Mouse (Mus musculus): ENCODE measurements around the gene Mgp. TPM values are rescaled to one million over a fixed set of nuclear protein-coding genes. Genes with fewer than 3 reads are reported as not detected.
A peak's percentile ranks its signal among the peaks of the same experiment; 100 is the strongest.

Gene Mgp
- polyA plus RNA-seq, 1 experiment = 472 TPM

DNA sequence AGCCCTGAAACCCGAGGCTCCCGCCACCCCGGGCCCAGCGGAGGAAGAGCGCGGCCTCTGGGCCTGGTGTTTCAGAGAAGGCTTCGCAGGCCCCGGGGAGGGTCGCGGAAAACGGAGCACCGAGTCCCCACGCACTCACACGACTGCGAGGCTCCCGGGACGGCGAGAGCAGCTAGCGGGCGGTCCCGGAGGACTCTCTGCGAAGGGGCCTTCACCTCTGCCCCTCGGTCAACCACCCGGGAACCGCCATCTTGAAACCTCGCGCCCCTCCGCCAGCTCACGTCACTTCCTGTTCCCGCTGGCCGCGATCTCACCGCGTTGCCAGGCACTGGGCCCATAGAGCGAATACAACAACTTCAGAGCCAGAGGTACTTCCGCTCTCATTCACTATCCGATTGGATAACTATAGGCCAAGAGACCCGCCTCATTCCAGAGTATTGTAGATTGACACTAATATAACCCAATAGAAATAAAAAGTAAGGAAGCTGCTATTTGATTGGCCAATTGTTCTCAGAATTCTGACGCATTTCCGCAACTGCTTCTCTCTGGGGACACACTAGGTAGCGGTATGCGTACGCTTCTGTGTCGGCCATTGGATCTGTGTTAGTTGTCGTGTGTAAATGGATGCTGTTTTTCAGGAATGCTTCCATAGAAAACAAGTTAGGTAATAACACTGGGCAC is 47.6 kb downstream of the Mgp start, which contains the start of gene Wbp11:
Wbp11 (minus strand) TSS at position 353 of the 681 bp plus-strand sequence.
- no peaks in the 10 kb centered on the region for H3K27me3 ChIP-seq (ENCODE audit: control insufficient read depth, insufficient read depth, insufficient read length)
- H3K79me3 ChIP-seq (ENCODE audit: low read depth) = peaks cover 28% of the 10 kb centered on the region
- H3K79me2 ChIP-seq (ENCODE audit: control insufficient read depth, insufficient read depth) = peaks cover 40% of the 10 kb centered on the region
- H3K36me3 ChIP-seq (ENCODE audit: control insufficient read depth, insufficient read depth) = peaks cover 23% of the 10 kb centered on the region
- peak within 1 kb of the TSS; percentile 77 for H3ac ChIP-seq (ENCODE audit: control insufficient read depth, insufficient read length, low read depth)
- TF ChIP-seq MYOD1 (IDR thresholded peaks at IDR 0.05; ENCODE audit: control insufficient read depth, insufficient read length, low read depth) = no peak
- TF ChIP-seq USF1 (IDR thresholded peaks at IDR 0.05; ENCODE audit: low read depth) = no peak
- no peak for TF ChIP-seq MYOG (IDR thresholded peaks at IDR 0.05; ENCODE audit: control insufficient read depth, extremely low read depth, insufficient read length)
- no peak for TF ChIP-seq FOSL1 (IDR thresholded peaks at IDR 0.05; ENCODE audit: insufficient read depth, low read length, poor library complexity, severe bottlenecking)
- no peak for TF ChIP-seq CTCF (IDR thresholded peaks at IDR 0.05; ENCODE audit: control insufficient read depth, insufficient read depth, insufficient read length)
- TF ChIP-seq MAX (IDR thresholded peaks at IDR 0.05) = no peak
- TF ChIP-seq CEBPB (IDR thresholded peaks at IDR 0.05; ENCODE audit: low read depth) = no peak
- H3K4me3 ChIP-seq (ENCODE audit: insufficient read depth, poor library complexity, severe bottlenecking) = peak within 1 kb of the TSS; percentile 92

DNA sequence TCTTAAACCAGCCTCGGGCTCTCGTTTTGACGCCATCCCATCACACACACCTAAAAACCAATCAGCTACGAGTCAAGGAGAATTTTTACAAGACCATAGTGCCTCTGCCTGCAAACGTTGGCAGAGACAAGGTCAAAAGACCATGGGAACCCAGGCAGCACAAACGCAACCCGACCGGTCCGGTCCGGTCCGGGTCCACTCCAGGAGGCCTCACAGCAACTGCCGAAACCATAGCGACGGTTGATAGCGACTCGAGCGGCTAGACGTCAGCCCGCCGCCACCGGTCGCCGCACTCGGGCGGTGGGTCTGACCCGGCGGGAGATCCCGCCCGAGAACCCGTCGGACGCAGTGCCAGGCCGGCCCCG is 48.1 kb downstream of the Mgp start, which contains the start of gene BC049715:
BC049715 (plus strand) TSS at position 111 of the 365 bp plus-strand sequence.
- H3K79me3 ChIP-seq (ENCODE audit: low read depth) = peaks cover 29% of the 10 kb centered on the region
- H3K4me3 ChIP-seq (ENCODE audit: insufficient read depth, poor library complexity, severe bottlenecking) = peak within 1 kb of the TSS; percentile 92
- peaks cover 28% of the 10 kb centered on the region for H3K36me3 ChIP-seq (ENCODE audit: control insufficient read depth, insufficient read depth)
- peak within 1 kb of the TSS; percentile 77 for H3ac ChIP-seq (ENCODE audit: control insufficient read depth, insufficient read length, low read depth)
- H3K79me2 ChIP-seq (ENCODE audit: control insufficient read depth, insufficient read depth) = peaks cover 45% of the 10 kb centered on the region
- no peaks in the 10 kb centered on the region for H3K27me3 ChIP-seq (ENCODE audit: control insufficient read depth, insufficient read depth, insufficient read length)
- TF ChIP-seq USF1 (IDR thresholded peaks at IDR 0.05; ENCODE audit: low read depth) (no peak), FOSL1 (IDR thresholded peaks at IDR 0.05; ENCODE audit: insufficient read depth, low read length, poor library complexity, severe bottlenecking) (no peak), MYOD1 (IDR thresholded peaks at IDR 0.05; ENCODE audit: control insufficient read depth, insufficient read length, low read depth) (no peak), MYOG (IDR thresholded peaks at IDR 0.05; ENCODE audit: control insufficient read depth, extremely low read depth, insufficient read length) (no peak), CEBPB (IDR thresholded peaks at IDR 0.05; ENCODE audit: low read depth) (no peak), CTCF (IDR thresholded peaks at IDR 0.05; ENCODE audit: control insufficient read depth, insufficient read depth, insufficient read length) (no peak), MAX (IDR thresholded peaks at IDR 0.05) (no peak)

DNA sequence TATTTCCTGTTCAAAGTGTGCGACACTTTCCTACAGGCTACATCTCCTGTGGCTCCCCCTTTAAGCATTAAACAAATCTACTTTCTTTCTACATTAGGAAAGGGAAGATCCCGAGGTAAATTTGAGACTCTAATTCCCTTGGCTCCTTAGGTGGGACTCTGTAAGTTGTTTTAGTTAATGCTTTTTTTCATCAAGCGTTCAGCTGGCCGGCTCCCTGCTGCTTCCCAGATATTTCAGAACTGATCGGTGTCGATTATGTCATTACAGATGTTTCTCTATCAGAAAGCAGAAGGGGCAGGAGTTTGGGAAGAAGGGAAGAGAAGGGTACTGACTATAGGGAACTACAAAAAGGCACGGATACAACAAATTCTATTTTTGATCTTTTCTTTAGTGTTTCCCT is 48.5 kb downstream of the Mgp start:
- Histone ChIP-seq H3K36me3 (ENCODE audit: control insufficient read depth, insufficient read depth) (peaks cover 32% of the 10 kb centered on the region), H3K79me2 (ENCODE audit: control insufficient read depth, insufficient read depth) (peaks cover 49% of the 10 kb centered on the region), H3K4me3 (ENCODE audit: insufficient read depth, poor library complexity, severe bottlenecking) (peak overlapping the region; percentile 92), H3K79me3 (ENCODE audit: low read depth) (peaks cover 32% of the 10 kb centered on the region), H3K27me3 (ENCODE audit: control insufficient read depth, insufficient read depth, insufficient read length) (no peaks in the 10 kb centered on the region), H3ac (ENCODE audit: control insufficient read depth, insufficient read length, low read depth) (peak overlapping the region; percentile 77)
- no peak for TF ChIP-seq MYOD1 (IDR thresholded peaks at IDR 0.05; ENCODE audit: control insufficient read depth, insufficient read length, low read depth)
- no peak for TF ChIP-seq CEBPB (IDR thresholded peaks at IDR 0.05; ENCODE audit: low read depth)
- TF ChIP-seq MYOG (IDR thresholded peaks at IDR 0.05; ENCODE audit: control insufficient read depth, extremely low read depth, insufficient read length) = no peak
- no peak for TF ChIP-seq CTCF (IDR thresholded peaks at IDR 0.05; ENCODE audit: control insufficient read depth, insufficient read depth, insufficient read length)
- TF ChIP-seq USF1 (IDR thresholded peaks at IDR 0.05; ENCODE audit: low read depth) = no peak
- no peak for TF ChIP-seq MAX (IDR thresholded peaks at IDR 0.05)
- TF ChIP-seq FOSL1 (IDR thresholded peaks at IDR 0.05; ENCODE audit: insufficient read depth, low read length, poor library complexity, severe bottlenecking) = no peak

DNA sequence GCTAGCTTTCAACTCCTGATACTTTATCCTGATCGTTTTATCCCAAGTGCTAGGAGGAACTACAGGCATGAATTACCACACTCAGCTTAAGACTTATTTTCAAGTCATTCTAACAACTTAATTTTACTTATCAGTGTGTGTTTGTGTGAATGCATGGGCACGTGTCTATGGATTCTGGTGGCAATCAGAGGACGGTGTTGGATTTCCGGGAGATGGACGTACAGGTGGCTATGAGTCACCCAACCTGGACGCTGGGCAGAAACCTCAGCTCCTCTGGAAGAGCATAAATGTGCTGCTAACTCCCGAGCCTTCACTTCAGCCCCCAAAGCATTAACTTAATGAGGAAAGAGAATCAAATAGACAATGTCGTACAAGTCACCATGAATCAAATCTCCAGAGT is 50.6 kb downstream of the Mgp start:
- Histone ChIP-seq H3K79me3 (ENCODE audit: low read depth) (peaks cover 32% of the 10 kb centered on the region), H3K27me3 (ENCODE audit: control insufficient read depth, insufficient read depth, insufficient read length) (no peaks in the 10 kb centered on the region), H3K36me3 (ENCODE audit: control insufficient read depth, insufficient read depth) (peaks cover 49% of the 10 kb centered on the region), H3ac (ENCODE audit: control insufficient read depth, insufficient read length, low read depth) (no peak overlapping the region), H3K79me2 (ENCODE audit: control insufficient read depth, insufficient read depth) (peaks cover 64% of the 10 kb centered on the region), H3K4me3 (ENCODE audit: insufficient read depth, poor library complexity, severe bottlenecking) (no peak overlapping the region)
- TF ChIP-seq MAX (IDR thresholded peaks at IDR 0.05) (no peak), CTCF (IDR thresholded peaks at IDR 0.05; ENCODE audit: control insufficient read depth, insufficient read depth, insufficient read length) (no peak), CEBPB (IDR thresholded peaks at IDR 0.05; ENCODE audit: low read depth) (no peak)

Other genes with a start within 250 kb of the Mgp start
- not detected for gene Plbd1, start 213.9 kb downstream of the Mgp start, polyA plus RNA-seq (2012; fragmentation: generic; extraction: Trizol)
- 0.01 TPM for gene Gucy2c, start 94.1 kb downstream of the Mgp start, polyA plus RNA-seq (2012; fragmentation: generic; extraction: Trizol)
- 0.80 TPM for gene Hist4h4, start 71.4 kb downstream of the Mgp start, polyA plus RNA-seq (2012; fragmentation: generic; extraction: Trizol)
- gene H2afj, start 67.6 kb downstream of the Mgp start, polyA plus RNA-seq (2012; fragmentation: generic; extraction: Trizol) = 322 TPM
- 0.13 TPM for gene BC049715, start 48.2 kb downstream of the Mgp start, polyA plus RNA-seq (2012; fragmentation: generic; extraction: Trizol)
- gene Wbp11, start 47.6 kb downstream of the Mgp start, polyA plus RNA-seq (2012; fragmentation: generic; extraction: Trizol) = 65.9 TPM
- gene Smco3, start 40.4 kb downstream of the Mgp start, polyA plus RNA-seq (2012; fragmentation: generic; extraction: Trizol) = 0.11 TPM
- gene Art4, start 18.1 kb downstream of the Mgp start, polyA plus RNA-seq (2012; fragmentation: generic; extraction: Trizol) = not detected
- 0.04 TPM for gene Erp27, start 46.4 kb upstream of the Mgp start, polyA plus RNA-seq (2012; fragmentation: generic; extraction: Trizol)
- 0.26 TPM for gene Pde6h, start 48.0 kb upstream of the Mgp start, polyA plus RNA-seq (2012; fragmentation: generic; extraction: Trizol)
- 101 TPM for gene Arhgdib, start 66.1 kb upstream of the Mgp start, polyA plus RNA-seq (2012; fragmentation: generic; extraction: Trizol)